Mouse (Mus musculus) gastrocnemius, postnatal 14 days (tissue): ENCODE data around the gene Syt1. TPM values are rescaled to one million over a fixed set of nuclear protein-coding genes. Genes with fewer than 3 reads are reported as not detected.

Source experiments
- DNase-seq: peaks from one replicate; pipeline ENCODE4 v3.0.0; 2021; ENCODE audit warnings: mixed read lengths
- intact Hi-C: fragments of 180-260 bp; cut with DNase I; formaldehyde crosslinking; loops from one replicate; pipeline ENCODE4 v1.15.1; 2025; ENCODE audit warnings: low total_unique reads
- total RNA-seq, 2 experiments: library from RNA; stranded (reverse); gene quantifications; 2 replicates each; pipeline ENCODE4 v1.2.3; 2021

Gene Syt1
- total RNA-seq, 2 experiments from 2014 or later = 0.12 to 0.20 TPM

DNA sequence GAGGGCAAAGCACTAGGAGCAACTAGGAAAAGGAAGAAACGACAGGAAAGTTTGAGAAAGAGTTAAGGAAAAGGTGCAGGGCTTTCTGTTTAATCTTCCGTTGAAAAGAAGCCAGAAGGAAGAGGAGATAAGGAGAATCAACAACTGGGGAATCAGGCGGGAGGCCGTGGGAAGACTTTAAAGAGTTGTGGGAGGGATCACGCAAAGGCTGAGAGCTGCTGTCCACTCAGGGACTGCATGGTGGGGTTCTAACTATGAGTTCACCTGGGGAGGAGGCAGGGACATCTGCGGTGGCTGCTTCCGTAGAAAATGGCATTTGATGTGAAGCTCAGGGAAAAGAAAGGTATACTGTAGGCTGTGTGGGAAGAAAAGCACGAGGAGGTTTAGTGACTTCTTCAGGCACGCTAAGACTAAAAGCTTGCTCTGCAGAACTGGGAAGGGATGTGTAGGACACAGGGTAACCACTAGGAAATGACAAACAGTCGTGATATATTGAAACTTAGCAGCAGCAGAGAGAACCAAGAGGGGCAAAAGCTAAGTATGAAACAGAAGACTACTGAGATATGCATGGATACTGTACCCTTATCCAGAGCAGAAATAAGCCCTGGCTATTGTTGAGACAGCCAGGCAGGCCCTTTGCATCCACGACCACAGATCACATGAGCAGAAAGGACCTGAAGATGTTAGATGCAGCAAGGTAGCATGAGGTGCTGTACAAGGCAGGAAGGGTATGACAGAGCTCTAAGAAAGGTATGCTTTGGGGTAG is 414.4 kb downstream of the Syt1 start:
- no peak for DNase-seq

DNA sequence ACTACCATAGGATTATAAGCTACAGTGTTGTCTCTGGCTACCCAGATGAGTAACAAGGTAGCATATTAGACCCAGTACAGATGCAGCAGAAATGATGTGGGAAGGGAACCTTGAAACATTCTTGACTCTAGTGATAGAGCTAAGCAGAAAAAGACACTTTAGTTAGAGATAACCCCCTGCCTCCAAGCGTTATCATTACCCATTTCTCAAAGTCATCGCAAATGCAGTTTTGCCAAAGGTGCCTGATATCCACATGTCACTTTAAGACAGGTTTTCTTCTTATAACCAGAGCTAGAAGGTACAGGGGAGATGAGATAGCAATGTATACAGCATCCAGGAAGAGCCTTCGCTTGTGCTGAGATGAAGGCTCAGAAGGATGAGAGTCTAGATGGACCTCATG is 421.4 kb downstream of the Syt1 start:
- intact Hi-C loops = no loop called here
- DNase-seq = no peak

More for the DNA sequence above, 414.4 kb downstream of the Syt1 start:
- intact Hi-C loops = no loop called here

DNA sequence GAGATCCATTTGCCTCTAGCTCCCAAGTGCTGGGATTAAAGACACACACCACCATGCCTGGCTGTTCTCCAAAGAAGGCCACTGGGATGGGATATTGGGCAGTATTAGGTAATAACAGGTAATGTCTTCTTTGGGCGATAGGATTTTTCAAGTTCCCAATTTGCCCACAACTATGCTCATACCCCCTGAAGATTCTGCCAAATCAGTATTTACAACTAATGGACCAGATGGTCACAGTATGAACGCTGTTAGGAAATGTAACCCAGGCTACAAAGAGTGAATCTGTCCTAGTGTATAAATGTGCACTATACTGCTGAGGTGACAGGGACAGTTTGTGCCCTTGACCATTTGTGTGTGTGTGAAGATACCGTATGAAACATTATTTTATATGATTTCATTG is 421.9 kb downstream of the Syt1 start:
- no peak for DNase-seq
- intact Hi-C loops = no loop called here

DNA sequence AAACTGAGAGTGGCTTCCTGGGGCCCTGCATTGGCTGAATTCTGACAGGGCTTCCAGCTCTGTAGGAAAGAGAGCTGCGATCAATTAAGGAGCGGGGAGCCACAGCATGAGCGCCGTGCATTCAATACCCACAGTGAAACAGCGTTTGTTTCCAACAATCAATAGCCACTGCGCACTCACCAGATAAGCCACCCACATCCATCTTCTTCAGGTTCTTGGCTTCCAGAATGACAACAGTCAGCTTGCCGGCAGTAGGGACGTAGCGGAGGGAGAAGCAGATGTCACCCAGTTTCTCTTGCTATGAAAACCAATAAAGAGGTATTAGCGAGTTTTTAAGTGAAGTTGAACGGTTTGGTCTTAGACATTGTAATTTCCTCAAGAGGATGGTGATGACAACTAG is 427.1 kb downstream of the Syt1 start:
- intact Hi-C loops = no loop called here
- no peak for DNase-seq

DNA sequence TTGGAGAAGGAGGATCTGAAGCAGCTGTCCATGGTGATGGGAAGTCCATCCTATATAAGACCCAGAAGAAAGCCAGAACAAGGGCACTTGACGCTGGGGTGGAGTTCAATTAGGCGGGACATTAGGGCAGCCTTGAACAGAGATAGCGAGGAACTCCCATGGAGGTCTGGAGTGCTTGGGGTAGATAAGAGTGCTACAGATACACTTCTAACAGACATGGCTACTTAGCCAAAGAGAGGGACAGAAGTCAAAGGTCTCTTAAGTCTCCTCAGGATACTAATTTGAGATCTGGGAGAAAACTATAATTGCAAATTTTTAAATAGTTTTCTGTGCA is 428.4 kb downstream of the Syt1 start:
- intact Hi-C loops = no loop called here
- no peak for DNase-seq

DNA sequence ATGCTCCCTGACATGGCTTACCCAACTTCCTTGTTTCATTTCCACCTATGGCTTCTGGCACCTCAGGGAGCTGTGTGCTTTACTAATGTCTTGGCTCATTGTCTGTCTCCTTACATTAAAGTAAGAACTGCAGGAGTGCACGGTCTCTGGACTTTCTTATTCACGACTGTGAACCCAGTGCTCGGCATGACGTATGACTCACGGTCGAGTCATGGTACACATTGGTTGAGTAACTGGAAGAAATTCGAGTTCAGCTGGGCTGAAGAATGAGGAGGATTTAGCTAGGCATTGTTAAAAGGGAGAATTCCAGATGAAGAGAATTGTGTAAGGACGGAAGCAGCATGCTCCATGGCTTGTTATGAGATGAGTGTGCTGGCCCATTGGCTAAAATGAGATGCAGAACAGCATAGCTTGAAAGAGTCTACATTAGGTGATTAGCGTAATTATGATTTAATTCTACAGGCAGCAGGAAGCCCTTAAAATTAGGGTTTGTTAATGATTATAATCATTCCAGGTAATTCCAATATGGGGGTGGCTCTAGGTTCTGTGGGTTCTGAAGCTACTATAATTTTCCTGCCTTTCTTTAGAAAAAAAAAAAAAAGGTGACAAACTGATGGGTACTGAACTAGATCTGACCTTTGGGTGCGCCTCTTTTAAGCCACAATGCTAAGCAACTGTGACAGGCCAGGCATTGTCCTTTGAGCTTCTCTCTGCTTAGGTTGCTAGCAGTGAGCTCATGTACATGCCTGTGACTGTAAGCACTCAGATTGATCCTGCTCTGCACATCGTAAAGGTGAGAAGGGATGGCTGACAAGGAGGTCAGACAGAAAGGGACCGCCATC is 429.0 kb downstream of the Syt1 start:
- intact Hi-C loops = no loop called here

DNA sequence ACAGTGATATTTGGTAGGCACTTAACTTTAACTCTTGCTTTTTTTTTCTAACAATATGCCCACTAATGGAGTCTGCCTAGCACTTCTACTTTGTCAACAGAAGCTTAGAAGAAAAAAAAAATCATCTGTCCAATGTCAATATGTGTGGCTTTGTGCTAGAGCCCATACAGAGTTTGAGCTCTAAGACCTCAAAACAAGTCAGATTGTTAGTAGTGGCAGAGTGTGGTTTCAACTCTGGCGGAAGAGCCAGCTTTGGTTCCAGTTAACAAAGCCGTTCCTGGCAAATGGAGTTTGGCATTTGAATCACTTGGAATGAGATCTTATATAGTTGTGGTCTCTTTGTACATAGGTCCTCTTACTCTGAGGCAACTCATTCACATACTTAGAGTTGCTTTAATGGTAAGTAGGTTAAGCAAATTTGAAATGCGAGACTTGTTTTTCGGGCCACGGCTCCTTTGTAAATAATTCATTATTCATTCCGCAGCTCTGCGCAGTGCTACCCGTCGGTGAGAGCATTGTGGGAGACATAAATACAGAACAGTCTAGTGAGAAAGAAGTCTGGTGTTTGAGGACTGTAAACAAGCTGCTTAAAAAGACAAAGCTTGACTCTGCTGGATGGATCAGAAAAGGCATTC is 429.9 kb downstream of the Syt1 start:
- DNase-seq = no peak
- intact Hi-C loops = no loop called here

More for the DNA sequence above, 429.0 kb downstream of the Syt1 start:
- no peak for DNase-seq

DNA sequence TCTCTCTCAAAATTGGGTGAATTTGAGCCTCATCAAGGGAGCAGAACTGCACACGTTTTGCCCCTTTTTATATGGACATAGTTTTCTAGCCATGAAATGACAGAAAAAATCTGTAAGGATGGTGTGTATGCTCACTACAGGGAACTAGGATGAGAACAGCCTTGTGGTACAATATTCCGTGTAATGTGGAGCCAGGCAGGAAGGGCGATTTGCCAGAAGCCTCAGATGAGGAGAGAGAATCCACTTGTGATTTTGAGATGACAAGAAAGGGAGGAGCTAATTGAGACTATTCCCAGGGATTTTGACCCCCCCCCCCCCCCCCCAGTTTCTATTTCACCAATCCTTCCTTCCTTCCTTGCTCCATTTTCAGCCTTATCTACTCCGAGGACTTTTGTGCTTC is 431.4 kb downstream of the Syt1 start:
- intact Hi-C loops = no loop called here
- no peak for DNase-seq

DNA sequence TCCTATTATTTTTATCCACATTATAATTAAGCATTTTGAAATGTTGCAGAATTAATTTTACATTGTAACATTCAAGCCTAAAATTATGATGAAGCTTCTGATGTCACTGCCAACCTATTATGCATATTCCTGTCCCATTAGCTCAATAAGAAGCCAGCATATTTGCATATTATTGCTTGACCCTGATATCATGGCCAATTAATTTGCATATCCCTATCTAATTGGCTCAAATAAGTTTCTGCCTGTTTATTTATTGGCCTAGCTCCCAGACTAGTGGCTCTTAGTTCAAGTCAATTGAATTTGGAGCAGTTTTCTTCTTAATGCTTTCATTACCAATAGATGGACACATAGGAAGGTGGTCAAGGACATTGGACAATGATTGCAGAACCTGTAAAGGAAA is 433.2 kb downstream of the Syt1 start:
- intact Hi-C loops = no loop called here
- no peak for DNase-seq

DNA sequence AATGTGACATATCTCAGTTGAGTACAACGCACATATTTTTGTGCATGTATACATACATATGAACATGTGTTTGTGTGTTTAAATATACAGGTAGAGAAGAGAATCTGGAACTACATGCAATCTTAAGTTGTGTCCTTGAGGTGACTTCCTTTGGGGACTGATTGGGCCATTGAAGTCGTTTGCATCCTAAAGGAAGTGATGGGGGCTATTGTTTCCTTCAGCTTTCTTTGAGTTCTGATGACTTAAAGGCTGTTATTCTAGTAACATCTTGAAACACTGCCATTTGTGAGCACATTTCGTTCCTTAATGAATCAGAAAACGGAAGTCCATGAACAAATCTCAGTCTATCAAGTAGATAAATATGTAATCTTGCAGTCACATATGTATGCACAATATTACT is 438.0 kb downstream of the Syt1 start:
- intact Hi-C loops = no loop called here
- DNase-seq = no peak

DNA sequence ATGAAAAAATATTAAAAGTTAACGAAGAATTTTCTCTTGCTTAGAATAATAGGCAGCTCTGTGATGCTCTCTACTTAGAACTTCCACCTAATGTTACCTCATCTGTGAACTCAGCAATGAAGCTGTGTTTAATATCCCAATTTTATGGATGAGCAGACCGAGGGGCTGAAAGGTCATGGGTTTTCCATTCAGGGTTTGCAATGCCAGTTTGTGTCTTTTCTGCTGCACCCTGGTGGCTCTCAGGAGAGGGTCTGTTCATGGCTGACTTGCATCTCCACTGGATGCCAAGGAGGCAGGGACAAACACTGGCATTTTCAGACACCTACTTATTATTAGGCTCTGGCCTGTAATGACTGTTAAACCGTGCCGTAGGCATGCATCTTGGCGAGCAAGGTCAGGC is 439.7 kb downstream of the Syt1 start:
- no peak for DNase-seq
- intact Hi-C loops = no loop called here

DNA sequence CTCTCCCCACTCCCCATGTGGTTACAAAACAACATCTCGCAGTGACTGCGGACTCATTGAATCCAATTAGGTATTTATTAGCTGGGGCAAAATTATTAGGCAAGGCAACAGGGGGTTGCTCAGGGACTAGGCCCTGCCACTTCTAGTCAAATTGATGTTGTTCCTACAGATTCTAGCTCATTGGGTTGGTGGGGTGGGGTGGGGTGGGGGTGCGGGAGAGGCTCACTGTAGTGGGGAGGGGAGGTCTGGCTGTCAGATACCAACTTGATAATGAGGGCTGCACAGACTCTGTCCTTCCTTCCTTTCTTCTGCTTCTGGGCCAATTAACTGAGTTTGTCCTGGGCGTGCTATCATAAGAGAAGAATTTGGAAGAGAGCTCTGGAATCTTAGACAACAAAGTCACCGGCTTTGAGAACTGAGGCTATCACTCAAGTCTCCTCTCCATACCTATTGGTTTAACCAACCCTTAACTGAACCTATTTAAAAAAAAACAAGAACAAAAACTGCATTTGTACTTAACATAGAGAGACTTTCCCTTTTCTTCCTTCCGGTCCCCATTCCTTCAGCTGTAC is 441.1 kb downstream of the Syt1 start:
- no peak for DNase-seq
- intact Hi-C loops = no loop called here

DNA sequence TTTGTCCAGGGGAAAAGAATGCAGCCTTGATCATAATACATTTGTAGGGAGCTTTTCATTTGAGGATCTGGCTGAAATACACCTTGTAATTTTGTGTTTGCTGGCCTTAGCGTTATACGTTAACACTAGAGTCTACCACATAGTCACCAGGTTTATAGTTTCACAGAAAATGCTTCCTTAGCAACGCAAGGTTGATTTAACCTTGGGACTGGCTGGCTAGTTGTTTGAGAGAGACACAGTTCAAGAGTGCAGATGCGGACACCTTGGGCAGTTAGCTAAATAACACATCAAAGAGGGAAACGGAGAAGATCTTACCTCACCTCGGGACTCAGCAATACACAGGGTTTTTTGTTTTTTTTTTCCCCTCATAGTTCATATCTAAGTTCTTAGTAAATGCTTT is 441.9 kb downstream of the Syt1 start:
- intact Hi-C loops = no loop called here
- no peak for DNase-seq

DNA sequence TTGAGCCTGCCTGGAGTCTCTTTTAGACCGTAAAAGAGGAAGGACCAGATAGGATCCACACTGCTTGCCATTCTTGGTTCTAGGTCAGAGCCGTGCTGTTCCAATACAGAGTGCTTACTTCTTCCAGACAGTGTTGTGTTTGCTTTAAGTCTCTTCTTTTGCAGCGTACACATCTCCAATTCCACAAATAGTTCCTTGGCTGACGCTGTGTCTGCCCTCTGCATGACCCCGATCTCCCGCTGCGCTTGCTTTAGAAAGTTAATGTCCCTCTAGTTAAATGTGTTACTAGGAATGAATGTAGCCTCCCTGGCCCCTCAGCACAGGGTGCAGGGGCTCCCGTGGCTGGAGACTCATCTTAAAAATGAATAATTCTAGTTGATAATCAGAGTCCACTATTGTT is 442.6 kb downstream of the Syt1 start:
- DNase-seq = peak; percentile 6
- intact Hi-C loops = no loop called here

DNA sequence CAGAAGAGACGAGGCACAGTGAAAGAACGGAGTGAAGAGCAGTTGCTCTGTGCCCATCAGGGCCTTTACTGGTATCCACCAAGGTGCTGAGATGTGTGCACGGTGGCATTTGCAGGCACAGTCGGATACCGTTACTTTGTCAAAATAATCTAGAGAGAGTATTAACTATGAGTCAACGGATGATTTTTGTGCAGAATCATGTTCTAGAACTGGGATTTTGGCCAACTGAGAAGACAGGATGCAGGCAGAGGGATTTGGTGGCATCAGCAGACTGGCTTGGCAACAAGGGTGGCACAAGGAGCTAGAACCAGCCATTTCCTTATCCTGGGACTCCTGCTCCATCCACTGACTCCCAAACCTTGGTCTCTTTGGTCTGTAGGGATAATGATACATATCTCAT is 443.3 kb downstream of the Syt1 start:
- intact Hi-C loops = no loop called here
- no peak for DNase-seq

DNA sequence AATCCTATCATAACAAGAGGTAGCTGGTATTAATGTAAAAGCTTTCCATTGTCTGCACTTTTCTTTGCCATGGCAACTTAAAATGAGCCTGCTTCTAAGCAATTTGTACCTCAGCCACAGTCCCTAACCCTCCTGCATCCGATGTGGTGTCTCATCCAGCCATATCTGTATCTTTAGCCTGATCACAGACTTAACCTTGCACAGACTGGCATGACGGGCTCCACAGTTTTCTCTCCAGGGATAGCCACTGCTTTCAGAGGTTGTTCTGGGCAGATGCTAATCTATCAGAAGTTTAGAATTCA is 451.2 kb downstream of the Syt1 start:
- DNase-seq = no peak
- intact Hi-C loops = no loop called here

DNA sequence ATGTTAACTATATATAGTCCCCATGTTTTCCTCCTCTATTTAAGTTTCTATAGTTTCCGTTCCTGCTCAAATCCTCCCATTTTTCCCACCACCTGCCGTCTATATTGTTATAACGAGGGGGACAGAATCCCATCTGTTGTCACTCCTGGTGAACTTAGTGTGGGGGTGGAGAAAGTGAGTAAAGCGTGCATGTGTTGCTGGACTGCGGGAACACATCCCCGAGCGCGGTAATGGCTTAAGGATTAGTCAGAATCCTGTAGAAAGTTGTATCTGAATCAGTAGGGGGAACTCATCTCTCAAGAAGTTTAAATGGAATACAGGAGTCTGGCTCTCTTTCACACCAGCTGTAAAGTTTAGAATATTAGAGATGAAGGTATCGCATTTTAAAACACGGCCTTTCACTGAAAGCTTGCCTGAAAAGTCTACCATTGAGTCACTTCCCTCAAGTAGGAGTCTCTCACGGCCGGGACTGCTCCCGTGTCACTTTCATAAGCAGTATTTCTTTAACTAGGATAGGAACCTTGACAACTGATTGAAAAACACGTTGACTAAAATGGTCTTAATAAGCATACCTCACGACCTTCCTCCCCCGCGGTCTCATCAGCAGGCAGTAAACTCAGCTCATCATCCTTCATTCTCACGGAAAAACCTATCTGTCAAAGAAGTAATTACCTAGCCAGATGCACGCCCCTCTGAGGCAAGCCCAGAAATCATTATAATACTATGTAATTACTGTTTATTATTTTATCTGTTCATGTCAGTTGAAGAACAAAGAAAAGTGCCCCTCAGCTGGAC is 451.8 kb downstream of the Syt1 start:
- intact Hi-C loops = no loop called here
- DNase-seq = no peak

DNA sequence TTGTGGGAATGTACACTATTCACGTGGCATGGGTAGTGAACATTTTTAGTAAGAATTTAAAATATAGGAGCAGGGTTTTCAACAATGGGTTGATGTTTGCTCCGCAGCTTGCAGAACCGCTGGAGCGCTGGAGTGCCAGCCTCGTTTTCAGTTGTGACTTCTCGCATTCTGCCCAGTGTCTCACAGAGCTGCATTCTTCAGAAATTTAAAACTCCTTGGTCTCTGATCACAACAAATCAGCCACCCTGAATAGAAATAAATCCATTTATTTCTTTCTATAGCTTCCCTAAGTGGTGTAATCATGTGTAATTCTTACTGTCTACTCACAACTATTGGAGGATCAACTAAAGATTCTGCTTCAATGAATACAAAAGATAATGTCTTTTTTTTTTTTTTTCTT is 458.2 kb downstream of the Syt1 start:
- intact Hi-C loops = no loop called here
- DNase-seq = no peak

DNA sequence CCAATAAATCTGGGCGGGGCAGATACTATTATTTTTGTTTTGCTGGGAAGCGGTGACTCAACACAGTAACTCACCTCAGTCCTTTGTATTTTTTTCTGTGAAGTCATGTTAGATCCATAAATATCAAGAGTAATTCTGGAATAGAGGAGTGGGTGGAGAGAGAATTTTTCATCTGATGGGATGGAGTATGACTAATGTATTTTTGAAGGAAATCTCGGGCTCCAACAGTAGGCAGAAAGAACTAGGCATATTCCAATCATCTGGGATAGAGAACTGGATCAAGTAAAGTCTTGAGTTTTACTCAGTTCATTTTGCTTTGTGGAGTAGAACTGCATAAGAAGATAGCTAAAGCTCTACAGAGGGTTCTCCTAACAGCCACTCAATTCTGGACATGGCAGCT is 465.1 kb downstream of the Syt1 start:
- no peak for DNase-seq
- intact Hi-C loops = no loop called here

DNA sequence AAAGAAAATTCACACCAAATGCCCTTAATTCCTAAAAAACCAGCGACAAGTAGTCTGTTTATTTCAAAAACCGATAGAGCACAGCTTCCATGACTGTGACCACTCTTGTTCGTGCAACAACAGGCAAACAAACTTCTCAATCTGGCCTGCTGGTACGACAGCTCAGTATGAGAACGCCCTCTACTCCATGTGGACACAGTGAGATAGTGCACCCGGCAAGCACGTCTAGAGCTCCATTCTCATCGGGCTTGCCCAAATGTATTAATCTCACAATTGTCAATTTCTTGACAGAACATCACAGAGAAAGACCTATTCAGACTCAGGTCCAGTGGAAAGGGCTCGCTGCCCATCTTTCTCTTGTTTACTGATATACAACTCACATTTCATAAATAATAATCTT is 469.2 kb downstream of the Syt1 start:
- no peak for DNase-seq
- intact Hi-C loops = no loop called here
